Mouse (Mus musculus): Measurements from ENCODE around the gene Aspg.

GRCm38 (mm10) chr12:112117649-112118048, 11.2 kb downstream of the Aspg start:
- no peak for TF ChIP-seq GATA1 (IDR thresholded peaks at IDR 0.05; ENCODE audit: low read length)
- TF ChIP-seq TAL1 (IDR thresholded peaks at IDR 0.05; ENCODE audit: low read length), result no peak
